Mouse (Mus musculus): Measurements from ENCODE around the gene 2410002F23Rik.
"Not testable (repeated sequence)": the region's sequence is repeated elsewhere in the genome, so short reads cannot be mapped to it uniquely, and the experiment has no call there.

The 2410002F23Rik gene

GRCm38 (mm10) chr7:44246055-44246983 is at the start of gene 2410002F23Rik, which contains the start of gene 1700028J19Rik:
Gene 2410002F23Rik, plus strand, starts transcription at chr7:44246722.
Gene 1700028J19Rik, minus strand, starts transcription at chr7:44246695.
- DNase-seq, result peak; percentile 90

GRCm38 (mm10) chr7:44197891-44198290 is 48.6 kb upstream of the 2410002F23Rik start, which contains the start of gene Klk1b3:
Gene Klk1b3, plus strand, starts transcription at chr7:44198191.
- DNase-seq, result no peak

GRCm38 (mm10) chr7:44207135-44207534 is 39.4 kb upstream of the 2410002F23Rik start, which contains the start of gene Klk1b4:
Gene Klk1b4, plus strand, starts transcription at chr7:44207435.
- not testable (repeated sequence) for DNase-seq

- no peak for DNase-seq
These were observed 38.2 kb upstream of the 2410002F23Rik start for GRCm38 (mm10) chr7:44208307-44208706.

GRCm38 (mm10) chr7:44215645-44216044 is 30.9 kb upstream of the 2410002F23Rik start, which contains the start of gene Klk1b5:
Gene Klk1b5, plus strand, starts transcription at chr7:44215945.
- no peak for DNase-seq

GRCm38 (mm10) chr7:44221601-44222000 is 24.9 kb upstream of the 2410002F23Rik start:
- not testable (repeated sequence) for DNase-seq

GRCm38 (mm10) chr7:44222335-44222734 is 24.2 kb upstream of the 2410002F23Rik start:
- DNase-seq, result not testable (repeated sequence)

- no peak for DNase-seq
These were observed 21.4 kb upstream of the 2410002F23Rik start, which contains the start of gene Klk1 for GRCm38 (mm10) chr7:44225076-44225475. Gene Klk1, plus strand, starts transcription at chr7:44225360.

GRCm38 (mm10) chr7:44235909-44236308 is 10.6 kb upstream of the 2410002F23Rik start, which contains the start of gene Gm36864:
Gene Gm36864, plus strand, starts transcription at chr7:44236177.
- DNase-seq, result no peak

- no peak for DNase-seq
These were observed 6.6 kb upstream of the 2410002F23Rik start for GRCm38 (mm10) chr7:44239913-44240312.

- DNase-seq, result no peak
These were observed 5.8 kb upstream of the 2410002F23Rik start for GRCm38 (mm10) chr7:44240712-44241111.

- no peak for DNase-seq
These were observed 5.4 kb upstream of the 2410002F23Rik start for GRCm38 (mm10) chr7:44241163-44241562.

GRCm38 (mm10) chr7:44244080-44244479 is 2.4 kb upstream of the 2410002F23Rik start:
- DNase-seq, result no peak

- DNase-seq, result peak; percentile 35
These were observed 505 bp downstream of the 2410002F23Rik start for GRCm38 (mm10) chr7:44246984-44247470.

- DNase-seq, result no peak
These were observed 1.4 kb downstream of the 2410002F23Rik start for GRCm38 (mm10) chr7:44247971-44248370.

- DNase-seq, result no peak
These were observed 2.7 kb downstream of the 2410002F23Rik start for GRCm38 (mm10) chr7:44249248-44249647.

GRCm38 (mm10) chr7:44250732-44251275 is 4.3 kb downstream of the 2410002F23Rik start:
- DNase-seq, result not testable (repeated sequence)

GRCm38 (mm10) chr7:44253023-44253616 is 6.6 kb downstream of the 2410002F23Rik start:
- no peak for DNase-seq

GRCm38 (mm10) chr7:44254930-44255329 is 8.4 kb downstream of the 2410002F23Rik start:
- no peak for DNase-seq

- no peak for DNase-seq
These were observed 10.8 kb downstream of the 2410002F23Rik start, which contains the start of gene Acp4 for GRCm38 (mm10) chr7:44257278-44257677. Gene Acp4, minus strand, starts transcription at chr7:44257378.

- no peak for DNase-seq
These were observed 13.9 kb downstream of the 2410002F23Rik start for GRCm38 (mm10) chr7:44260410-44260809.

- DNase-seq, result no peak
These were observed 14.6 kb downstream of the 2410002F23Rik start, which contains the start of gene Gm15517 for GRCm38 (mm10) chr7:44261147-44261546. Gene Gm15517, plus strand, starts transcription at chr7:44261447.
